Mouse (Mus musculus): ENCODE measurements around the gene Bend6.
"Not testable (repeated sequence)": the region's sequence is repeated elsewhere in the genome, so short reads cannot be mapped to it uniquely, and the experiment has no call there.

Bend6 gene

GRCm38 (mm10) chr1:33908191-33908962 lies 761 bp upstream of the Bend6 start, which contains the start of gene Dst:
TSS of gene Dst (plus strand) at chr1:33908225.
- DNase-seq (ENCODE audit: extremely low spot score, low spot score), result peak; percentile 56

- peak; percentile 36 for DNase-seq (ENCODE audit: extremely low spot score, low spot score)
These were observed 689 bp downstream of the Bend6 start for GRCm38 (mm10) chr1:33906927-33907326.

GRCm38 (mm10) chr1:33906216-33906615 lies 1.4 kb downstream of the Bend6 start:
- no peak for DNase-seq (ENCODE audit: extremely low spot score, low spot score)

GRCm38 (mm10) chr1:33903587-33903986 lies 4.0 kb downstream of the Bend6 start:
- no peak for DNase-seq (ENCODE audit: extremely low spot score, low spot score)

GRCm38 (mm10) chr1:33900175-33900574 lies 7.4 kb downstream of the Bend6 start:
- no peak for DNase-seq (ENCODE audit: extremely low spot score, low spot score)

GRCm38 (mm10) chr1:33898373-33898772 lies 9.2 kb downstream of the Bend6 start:
- DNase-seq (ENCODE audit: extremely low spot score, low spot score), result no peak

GRCm38 (mm10) chr1:33897426-33897825 lies 10.2 kb downstream of the Bend6 start:
- no peak for DNase-seq (ENCODE audit: extremely low spot score, low spot score)

GRCm38 (mm10) chr1:33896666-33897065 lies 10.9 kb downstream of the Bend6 start:
- no peak for DNase-seq (ENCODE audit: extremely low spot score, low spot score)

- no peak for DNase-seq (ENCODE audit: extremely low spot score, low spot score)
These were observed 11.5 kb downstream of the Bend6 start for GRCm38 (mm10) chr1:33896116-33896515.

GRCm38 (mm10) chr1:33892784-33893183 lies 14.8 kb downstream of the Bend6 start:
- peak; percentile 32 for DNase-seq (ENCODE audit: extremely low spot score, low spot score)

- no peak for DNase-seq (ENCODE audit: extremely low spot score, low spot score)
These were observed 24.3 kb downstream of the Bend6 start for GRCm38 (mm10) chr1:33883102-33883839.

- DNase-seq (ENCODE audit: extremely low spot score, low spot score), result no peak
These were observed 29.4 kb downstream of the Bend6 start for GRCm38 (mm10) chr1:33878170-33878569.

- DNase-seq (ENCODE audit: extremely low spot score, low spot score), result no peak
These were observed 31.2 kb downstream of the Bend6 start for GRCm38 (mm10) chr1:33876416-33876815.

GRCm38 (mm10) chr1:33875691-33876090 lies 31.9 kb downstream of the Bend6 start:
- DNase-seq (ENCODE audit: extremely low spot score, low spot score), result peak; percentile 24

GRCm38 (mm10) chr1:33873561-33873960 lies 34.1 kb downstream of the Bend6 start:
- no peak for DNase-seq (ENCODE audit: extremely low spot score, low spot score)

GRCm38 (mm10) chr1:33869437-33869836 lies 38.2 kb downstream of the Bend6 start:
- DNase-seq (ENCODE audit: extremely low spot score, low spot score), result no peak

- no peak for DNase-seq (ENCODE audit: extremely low spot score, low spot score)
These were observed 38.6 kb downstream of the Bend6 start for GRCm38 (mm10) chr1:33869031-33869430.

GRCm38 (mm10) chr1:33846807-33847206 lies 60.8 kb downstream of the Bend6 start:
- no peak for DNase-seq (ENCODE audit: extremely low spot score, low spot score)

GRCm38 (mm10) chr1:33843823-33844222 lies 63.8 kb downstream of the Bend6 start:
- DNase-seq (ENCODE audit: extremely low spot score, low spot score), result no peak

GRCm38 (mm10) chr1:33838952-33839351 lies 68.7 kb downstream of the Bend6 start:
- DNase-seq (ENCODE audit: extremely low spot score, low spot score), result not testable (repeated sequence)

- DNase-seq (ENCODE audit: extremely low spot score, low spot score), result no peak
These were observed 77.0 kb downstream of the Bend6 start for GRCm38 (mm10) chr1:33830586-33830985.

- DNase-seq (ENCODE audit: extremely low spot score, low spot score), result no peak
These were observed 89.7 kb downstream of the Bend6 start for GRCm38 (mm10) chr1:33817931-33818330.

Measured in neural tube, embryonic 10.5 days (tissue).